Mouse (Mus musculus): ENCODE results near the gene Cbfb.

GRCm38 (mm10) chr8:105164272-105164902 is 6.1 kb upstream of the Cbfb start:
- no peak for TF ChIP-seq CTCF (IDR thresholded peaks at IDR 0.05; ENCODE audit: insufficient read depth, low read length)
- no peak for TF ChIP-seq POLR2A (IDR thresholded peaks at IDR 0.05; ENCODE audit: borderline replicate concordance, extremely low read depth, low read depth, low read length)
